Mouse (Mus musculus) CH12.LX (cell line): Measurements from ENCODE around the gene Cldn14.

Source experiments
- BHLHE40 ChIP-seq: IDR thresholded peaks from 2 replicates; pipeline ENCODE4 v1.6.1; 2011; ENCODE audit warnings: mild to moderate bottlenecking, low read depth, low read length, improper control_type of control experiment
- CHD2 ChIP-seq: IDR thresholded peaks from 2 replicates; pipeline ENCODE4 v1.6.1; 2011; ENCODE audit warnings: low read length, improper control_type of control experiment
- CTCF ChIP-seq, 2 experiments: IDR thresholded peaks in 1 of 2; conservative IDR thresholded peaks in 1 of 2; 2 replicates each; pipeline ENCODE4 v1.5.1; 2011 to 2012; ENCODE audit warnings: low read depth in 2 of 2, low read length in 2 of 2, improper control_type of control experiment in 1 of 2, inconsistent platforms in 1 of 2, mild to moderate bottlenecking in 1 of 2, moderate library complexity in 1 of 2
- EP300 ChIP-seq: IDR thresholded peaks from 2 replicates; pipeline ENCODE4 v1.6.1; 2011; ENCODE audit warnings: low read length, improper control_type of control experiment
- GABPA ChIP-seq: IDR thresholded peaks from 2 replicates; pipeline ENCODE4 v1.6.1; 2012; ENCODE audit warnings: low read depth, low read length, improper control_type of control experiment, inconsistent platforms; ENCODE audit not compliant: insufficient replicate concordance
- MAFK ChIP-seq: IDR thresholded peaks from 2 replicates; pipeline ENCODE4 v1.6.1; 2011; ENCODE audit warnings: low read length, improper control_type of control experiment; ENCODE audit not compliant: insufficient replicate concordance
- MAX ChIP-seq: IDR thresholded peaks from 2 replicates; pipeline ENCODE4 v1.6.1; 2011; ENCODE audit warnings: low read length, improper control_type of control experiment
- MAZ ChIP-seq: IDR thresholded peaks from 2 replicates; pipeline ENCODE4 v1.6.1; 2012; ENCODE audit warnings: low read depth, mild to moderate bottlenecking, inconsistent platforms, low read length, improper control_type of control experiment, moderate library complexity
- POLR2A ChIP-seq: IDR thresholded peaks from 2 replicates; pipeline ENCODE4 v1.6.1; 2011; ENCODE audit warnings: low read depth, mild to moderate bottlenecking, improper control_type of control experiment, low read length
- POLR2AphosphoS2 ChIP-seq: IDR thresholded peaks from 2 replicates; pipeline ENCODE4 v1.6.1; 2011; ENCODE audit warnings: low read depth, low read length, improper control_type of control experiment
- TBP ChIP-seq: conservative IDR thresholded peaks from 2 replicates; pipeline ENCODE4 v1.6.1; 2011; ENCODE audit warnings: low read depth, low read length, improper control_type of control experiment

GRCm38 (mm10) chr16:93941781-93942567 lies 66.7 kb downstream of the Cldn14 start:
- TF ChIP-seq MAX (peak; percentile 86), POLR2AphosphoS2 (no peak), POLR2A (peak; percentile 57), MAFK (no peak; the same call in 1 of the 2 replicates), EP300 (peak; percentile 91), CTCF (conservative IDR thresholded peaks at IDR 0.05 in 1 of 2, IDR thresholded peaks at IDR 0.05 in 1 of 2; ENCODE audit: low read depth in 2 of 2, low read length in 2 of 2) (no peak), CHD2 (peak; percentile 82; the same call in 1 of the 2 replicates), BHLHE40 (peak; percentile 69), MAZ (peak; percentile 79), GABPA (no peak), TBP (peak; percentile 47)
